ENCODE assay signal across 18 mouse cellular contexts in genomic region chr1:149226400-149226799, GRCm38 (mm10).
"Had no signal": no experiment of that assay in that cellular context is flagged by ENCODE, and none has a peak within 500 bp of the region (broad histone marks: within the 10 kb centered on the region; RNA-seq: fewer than 3 reads in every experiment).

No protein-coding gene starts in this region.

- H3K4me2 ChIP-seq: liver, embryonic 15.5 days; lung, embryonic 15.5 days; midbrain, embryonic 12.5 days; midbrain, embryonic 15.5 days; neural tube, embryonic 12.5 days; stomach, embryonic 15.5 days had no signal

- H3K36me3 ChIP-seq: liver, embryonic 15.5 days; lung, embryonic 15.5 days; midbrain, embryonic 12.5 days; midbrain, embryonic 15.5 days; neural tube, embryonic 12.5 days; stomach, embryonic 15.5 days had no signal

- H3K4me1 ChIP-seq: liver, embryonic 15.5 days; lung, embryonic 15.5 days; megakaryocyte, embryonic 14.5 days; midbrain, embryonic 12.5 days; midbrain, embryonic 15.5 days; neural tube, embryonic 12.5 days; stomach, embryonic 15.5 days had no signal

- H3K9ac ChIP-seq: liver, embryonic 15.5 days; liver, postnatal 0 days; lung, embryonic 15.5 days; midbrain, embryonic 12.5 days; midbrain, embryonic 15.5 days; neural tube, embryonic 12.5 days; stomach, embryonic 15.5 days had no signal

- H3K27me3 ChIP-seq: liver, embryonic 15.5 days; lung, embryonic 15.5 days; megakaryocyte, embryonic 14.5 days; midbrain, embryonic 12.5 days; midbrain, embryonic 15.5 days; neural tube, embryonic 12.5 days; stomach, embryonic 15.5 days had no signal

- H3K27ac ChIP-seq: liver, embryonic 15.5 days; lung, embryonic 15.5 days; macrophage; midbrain, embryonic 12.5 days; midbrain, embryonic 15.5 days; neural tube, embryonic 12.5 days; stomach, embryonic 15.5 days; stomach, postnatal 0 days had no signal

- DNase-seq: liver, postnatal 0 days; lung, adult 2 months; lung, postnatal 14 days; lung, postnatal 36 days; right cerebral cortex, postnatal 14 days; thymus, adult 2 months; thymus, postnatal 25 days; thymus, postnatal 4 days had no signal

- H3K9me3 ChIP-seq: liver, embryonic 15.5 days; lung, embryonic 15.5 days; megakaryocyte, embryonic 14.5 days; midbrain, embryonic 12.5 days; midbrain, embryonic 15.5 days; neural tube, embryonic 12.5 days; stomach, embryonic 15.5 days had no signal

- H3K4me3 ChIP-seq: liver, embryonic 15.5 days; lung, embryonic 15.5 days; megakaryocyte, embryonic 14.5 days; midbrain, embryonic 12.5 days; midbrain, embryonic 15.5 days; neural tube, embryonic 12.5 days; stomach, embryonic 15.5 days had no signal

- ATAC-seq: liver, postnatal 0 days; lung, postnatal 0 days; midbrain, embryonic 15.5 days had no signal
